Mouse (Mus musculus): ENCODE measurements at regions not wholly inside any gene's neighbourhood (a gene's known extent, or its start where the extent isn't known, plus 50 kb on each side); places are given as distances from the start of the nearest gene placed in this dataset.
A peak's percentile ranks its signal among the peaks of the same experiment; 100 is the strongest.
"Not testable (repeated sequence)": the region's sequence is repeated elsewhere in the genome, so short reads cannot be mapped to it uniquely, and the experiment has no call there.

- no peak for DNase-seq (ENCODE audit: low spot score)
Observed at GRCm38 (mm10) chr12:79989582-79990110, 123.2 kb downstream of the Zfp36l1 start.

GRCm38 (mm10) chr12:79988401-79989358, 124.1 kb downstream of the Zfp36l1 start:
- no peak for DNase-seq (ENCODE audit: low spot score)

GRCm38 (mm10) chr12:79986241-79986976, 126.4 kb downstream of the Zfp36l1 start:
- no peak for DNase-seq (ENCODE audit: low spot score)

- no peak for DNase-seq (ENCODE audit: low spot score)
Observed at GRCm38 (mm10) chr12:79984985-79985747, 127.6 kb downstream of the Zfp36l1 start.

GRCm38 (mm10) chr12:79984025-79984790, 128.6 kb downstream of the Zfp36l1 start:
- DNase-seq (ENCODE audit: low spot score): peak; percentile 70

GRCm38 (mm10) chr12:79983232-79983631, 129.6 kb downstream of the Zfp36l1 start:
- DNase-seq (ENCODE audit: low spot score): no peak

GRCm38 (mm10) chr12:79982497-79982896, 130.3 kb downstream of the Zfp36l1 start:
- DNase-seq (ENCODE audit: low spot score): not testable (repeated sequence)

- no peak for DNase-seq (ENCODE audit: low spot score)
Observed at GRCm38 (mm10) chr12:79980711-79981110, 132.1 kb downstream of the Zfp36l1 start.

- DNase-seq (ENCODE audit: low spot score): no peak
Observed at GRCm38 (mm10) chr12:79977136-79977535, 135.7 kb downstream of the Zfp36l1 start.

- DNase-seq (ENCODE audit: low spot score): no peak
Observed at GRCm38 (mm10) chr12:79975466-79976239, 137.2 kb downstream of the Zfp36l1 start.

- no peak for DNase-seq (ENCODE audit: low spot score)
Observed at GRCm38 (mm10) chr12:79975050-79975449, 137.8 kb downstream of the Zfp36l1 start.

- DNase-seq (ENCODE audit: low spot score): no peak
Observed at GRCm38 (mm10) chr12:79974530-79974929, 138.3 kb downstream of the Zfp36l1 start.

- DNase-seq (ENCODE audit: low spot score): no peak
Observed at GRCm38 (mm10) chr12:79973566-79974230, 139.1 kb downstream of the Zfp36l1 start.

- DNase-seq (ENCODE audit: low spot score): peak; percentile 56
Observed at GRCm38 (mm10) chr12:79970981-79971390, 141.8 kb downstream of the Zfp36l1 start.

GRCm38 (mm10) chr12:79970227-79970901, 142.4 kb downstream of the Zfp36l1 start:
- peak; percentile 36 for DNase-seq (ENCODE audit: low spot score)

GRCm38 (mm10) chr12:79969346-79970226, 143.2 kb downstream of the Zfp36l1 start:
- DNase-seq (ENCODE audit: low spot score): peak; percentile 34

- DNase-seq (ENCODE audit: low spot score): no peak
Observed at GRCm38 (mm10) chr12:79968676-79969075, 144.1 kb downstream of the Zfp36l1 start.
